Mouse (Mus musculus) thymus, postnatal 14 days (tissue): ENCODE results near the gene Prkaa2.

ENCODE experiments used
- DNase-seq: peaks from one replicate; pipeline ENCODE4 v3.0.0; 2021

Gene Prkaa2

GRCm38 (mm10) chr4:105107943-105108640 is 1.6 kb downstream of the Prkaa2 start:
- no peak for DNase-seq

GRCm38 (mm10) chr4:105104099-105104872 is 5.4 kb downstream of the Prkaa2 start:
- DNase-seq: no peak

GRCm38 (mm10) chr4:105101337-105101688 is 8.4 kb downstream of the Prkaa2 start:
- no peak for DNase-seq

GRCm38 (mm10) chr4:105100508-105101336 is 9.0 kb downstream of the Prkaa2 start:
- no peak for DNase-seq

- DNase-seq: no peak
These were observed 11.0 kb downstream of the Prkaa2 start for GRCm38 (mm10) chr4:105098660-105099059.

GRCm38 (mm10) chr4:105098158-105098557 is 11.5 kb downstream of the Prkaa2 start:
- DNase-seq: no peak

GRCm38 (mm10) chr4:105095316-105095715 is 14.4 kb downstream of the Prkaa2 start:
- DNase-seq: no peak

GRCm38 (mm10) chr4:105093951-105094350 is 15.7 kb downstream of the Prkaa2 start:
- DNase-seq: no peak

GRCm38 (mm10) chr4:105090417-105090816 is 19.3 kb downstream of the Prkaa2 start:
- DNase-seq: no peak

- DNase-seq: no peak
These were observed 20.3 kb downstream of the Prkaa2 start for GRCm38 (mm10) chr4:105089386-105089785.

GRCm38 (mm10) chr4:105088671-105089070 is 21.0 kb downstream of the Prkaa2 start:
- DNase-seq: no peak

- DNase-seq: no peak
These were observed 33.5 kb downstream of the Prkaa2 start for GRCm38 (mm10) chr4:105076152-105076551.

- no peak for DNase-seq
These were observed 37.8 kb downstream of the Prkaa2 start for GRCm38 (mm10) chr4:105071761-105072427.

- DNase-seq: peak; percentile 72
These were observed 38.7 kb downstream of the Prkaa2 start for GRCm38 (mm10) chr4:105070982-105071381.

GRCm38 (mm10) chr4:105051291-105051690 is 58.4 kb downstream of the Prkaa2 start:
- no peak for DNase-seq

GRCm38 (mm10) chr4:105050041-105050440 is 59.6 kb downstream of the Prkaa2 start:
- no peak for DNase-seq

- DNase-seq: no peak
These were observed 75.4 kb downstream of the Prkaa2 start for GRCm38 (mm10) chr4:105034259-105034658.

GRCm38 (mm10) chr4:105033153-105033552 is 76.5 kb downstream of the Prkaa2 start:
- DNase-seq: no peak

- no peak for DNase-seq
These were observed 78.6 kb downstream of the Prkaa2 start for GRCm38 (mm10) chr4:105031104-105031503.

GRCm38 (mm10) chr4:105027278-105027677 is 82.4 kb downstream of the Prkaa2 start:
- DNase-seq: no peak

GRCm38 (mm10) chr4:105016006-105016613 is 93.6 kb downstream of the Prkaa2 start:
- no peak for DNase-seq

- no peak for DNase-seq
These were observed 94.2 kb downstream of the Prkaa2 start for GRCm38 (mm10) chr4:105015496-105015895.
